Mouse (Mus musculus): ENCODE measurements at regions not wholly inside any gene's neighbourhood (a gene's known extent, or its start where the extent isn't known, plus 50 kb on each side); places are given as distances from the start of the nearest gene placed in this dataset.

- no peaks in the 10 kb centered on the region for H3K36me3 ChIP-seq (ENCODE audit: control insufficient read depth, insufficient read depth, low read length)
- DNase-seq (ENCODE audit: low spot score): no peak
- no peak overlapping the region for H3K9ac ChIP-seq (ENCODE audit: low read depth, low read length)
- no peak overlapping the region for H3K27ac ChIP-seq (ENCODE audit: low read depth, low read length)
- no peaks in the 10 kb centered on the region for H3K9me3 ChIP-seq (ENCODE audit: control insufficient read depth, low read length)
- H3K27me3 ChIP-seq (replicated peaks; ENCODE audit: control insufficient read depth, insufficient read depth, low read length): no peaks in the 10 kb centered on the region
- no peak for ATAC-seq (replicated peaks; ENCODE audit: low FRiP score)
- no peaks in the 10 kb centered on the region for H3K4me1 ChIP-seq (replicated peaks; ENCODE audit: control insufficient read depth, insufficient read depth, low read length)
- no peak overlapping the region for H3K4me3 ChIP-seq (ENCODE audit: low read depth, low read length)
- H3K4me2 ChIP-seq: no peak overlapping the region
- WGBS: 58% methylated on average over 1 of the region's 1 CpGs
These were observed 232.9 kb downstream of the 9330182O14Rik start for GRCm38 (mm10) chr15:40367026-40367425.

- Histone ChIP-seq H3K36me3 (ENCODE audit: control insufficient read depth, insufficient read depth, low read length) (no peaks in the 10 kb centered on the region), H3K27me3 (replicated peaks; ENCODE audit: control insufficient read depth, insufficient read depth, low read length) (no peaks in the 10 kb centered on the region), H3K9ac (ENCODE audit: low read depth, low read length) (no peak overlapping the region), H3K4me2 (no peak overlapping the region), H3K27ac (ENCODE audit: low read depth, low read length) (no peak overlapping the region), H3K9me3 (ENCODE audit: control insufficient read depth, low read length) (no peaks in the 10 kb centered on the region), H3K4me3 (ENCODE audit: low read depth, low read length) (no peak overlapping the region), H3K4me1 (replicated peaks; ENCODE audit: control insufficient read depth, insufficient read depth, low read length) (no peaks in the 10 kb centered on the region)
- WGBS: 74% methylated on average over 3 of the region's 3 CpGs
- ATAC-seq (replicated peaks; ENCODE audit: low FRiP score) (no peak), DNase-seq (ENCODE audit: low spot score) (no peak)
These were observed 234.6 kb downstream of the 9330182O14Rik start for GRCm38 (mm10) chr15:40368746-40369145.

- Histone ChIP-seq H3K27me3 (replicated peaks; ENCODE audit: control insufficient read depth, insufficient read depth, low read length) (no peaks in the 10 kb centered on the region), H3K9ac (ENCODE audit: low read depth, low read length) (no peak overlapping the region), H3K4me3 (ENCODE audit: low read depth, low read length) (no peak overlapping the region), H3K9me3 (ENCODE audit: control insufficient read depth, low read length) (no peaks in the 10 kb centered on the region), H3K27ac (ENCODE audit: low read depth, low read length) (no peak overlapping the region), H3K4me2 (no peak overlapping the region), H3K4me1 (replicated peaks; ENCODE audit: control insufficient read depth, insufficient read depth, low read length) (no peaks in the 10 kb centered on the region), H3K36me3 (ENCODE audit: control insufficient read depth, insufficient read depth, low read length) (no peaks in the 10 kb centered on the region)
- whole genome bisulfite sequencing: 89% methylated on average over 4 of the region's 4 CpGs
- ATAC-seq (replicated peaks; ENCODE audit: low FRiP score) (no peak), DNase-seq (ENCODE audit: low spot score) (no peak)
These were observed 237.3 kb downstream of the 9330182O14Rik start for GRCm38 (mm10) chr15:40371486-40371885.

- H3K4me2 ChIP-seq: no peak overlapping the region
- H3K36me3 ChIP-seq (ENCODE audit: control insufficient read depth, insufficient read depth, low read length): no peaks in the 10 kb centered on the region
- H3K27ac ChIP-seq (ENCODE audit: low read depth, low read length): no peak overlapping the region
- H3K27me3 ChIP-seq (replicated peaks; ENCODE audit: control insufficient read depth, insufficient read depth, low read length): no peaks in the 10 kb centered on the region
- H3K4me1 ChIP-seq (replicated peaks; ENCODE audit: control insufficient read depth, insufficient read depth, low read length): no peaks in the 10 kb centered on the region
- ATAC-seq (replicated peaks; ENCODE audit: low FRiP score) (no peak), DNase-seq (ENCODE audit: low spot score) (no peak)
- no peak overlapping the region for H3K9ac ChIP-seq (ENCODE audit: low read depth, low read length)
- no peak overlapping the region for H3K4me3 ChIP-seq (ENCODE audit: low read depth, low read length)
- WGBS: 68% methylated on average over 2 of the region's 2 CpGs
- no peaks in the 10 kb centered on the region for H3K9me3 ChIP-seq (ENCODE audit: control insufficient read depth, low read length)
These were observed 252.4 kb downstream of the 9330182O14Rik start for GRCm38 (mm10) chr15:40386526-40386925.

GRCm38 (mm10) chr15:40387746-40388145, 253.6 kb downstream of the 9330182O14Rik start:
- no peaks in the 10 kb centered on the region for H3K36me3 ChIP-seq (ENCODE audit: control insufficient read depth, insufficient read depth, low read length)
- H3K27ac ChIP-seq (ENCODE audit: low read depth, low read length): no peak overlapping the region
- DNase-seq (ENCODE audit: low spot score) (no peak), ATAC-seq (replicated peaks; ENCODE audit: low FRiP score) (no peak)
- H3K4me2 ChIP-seq: no peak overlapping the region
- WGBS: 76% methylated on average over 2 of the region's 2 CpGs
- no peaks in the 10 kb centered on the region for H3K9me3 ChIP-seq (ENCODE audit: control insufficient read depth, low read length)
- H3K4me3 ChIP-seq (ENCODE audit: low read depth, low read length): no peak overlapping the region
- H3K27me3 ChIP-seq (replicated peaks; ENCODE audit: control insufficient read depth, insufficient read depth, low read length): no peaks in the 10 kb centered on the region
- no peak overlapping the region for H3K9ac ChIP-seq (ENCODE audit: low read depth, low read length)
- no peaks in the 10 kb centered on the region for H3K4me1 ChIP-seq (replicated peaks; ENCODE audit: control insufficient read depth, insufficient read depth, low read length)

DNA sequence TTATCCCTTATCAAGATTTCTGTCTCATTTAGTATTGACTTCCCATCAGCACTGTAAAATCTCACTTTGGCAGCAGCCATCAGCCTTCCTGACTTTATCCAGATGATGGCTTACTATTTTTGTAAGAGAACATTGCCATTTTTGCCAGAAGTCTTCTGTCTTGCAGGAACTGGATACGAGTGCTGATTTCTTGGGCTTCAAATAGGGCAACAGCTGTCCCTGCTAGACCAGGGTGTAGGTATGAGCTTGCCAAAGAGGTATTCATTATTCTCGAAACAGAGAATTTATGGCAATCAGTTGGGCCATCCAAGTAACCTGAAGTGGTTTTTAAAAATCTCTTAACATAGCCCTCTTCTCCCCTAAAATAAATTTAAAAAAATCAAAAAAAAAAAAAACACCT, 254.6 kb downstream of the 9330182O14Rik start:
- H3K4me3 ChIP-seq (ENCODE audit: low read depth, low read length): no peak overlapping the region
- WGBS: 73% methylated on average over 2 of the region's 2 CpGs
- ATAC-seq (replicated peaks; ENCODE audit: low FRiP score) (no peak), DNase-seq (ENCODE audit: low spot score) (no peak)
- H3K9me3 ChIP-seq (ENCODE audit: control insufficient read depth, low read length): no peaks in the 10 kb centered on the region
- H3K27me3 ChIP-seq (replicated peaks; ENCODE audit: control insufficient read depth, insufficient read depth, low read length): no peaks in the 10 kb centered on the region
- no peaks in the 10 kb centered on the region for H3K36me3 ChIP-seq (ENCODE audit: control insufficient read depth, insufficient read depth, low read length)
- no peak overlapping the region for H3K4me2 ChIP-seq
- H3K4me1 ChIP-seq (replicated peaks; ENCODE audit: control insufficient read depth, insufficient read depth, low read length): no peaks in the 10 kb centered on the region
- H3K27ac ChIP-seq (ENCODE audit: low read depth, low read length): no peak overlapping the region
- H3K9ac ChIP-seq (ENCODE audit: low read depth, low read length): no peak overlapping the region

GRCm38 (mm10) chr15:40435156-40435555, 301.0 kb downstream of the 9330182O14Rik start:
- 87% methylated on average over 4 of the region's 4 CpGs for WGBS
- Histone ChIP-seq H3K9me3 (ENCODE audit: control insufficient read depth, low read length) (no peaks in the 10 kb centered on the region), H3K4me3 (ENCODE audit: low read depth, low read length) (no peak overlapping the region), H3K4me1 (replicated peaks; ENCODE audit: control insufficient read depth, insufficient read depth, low read length) (no peaks in the 10 kb centered on the region), H3K27ac (ENCODE audit: low read depth, low read length) (no peak overlapping the region), H3K9ac (ENCODE audit: low read depth, low read length) (no peak overlapping the region), H3K27me3 (replicated peaks; ENCODE audit: control insufficient read depth, insufficient read depth, low read length) (no peaks in the 10 kb centered on the region), H3K4me2 (no peak overlapping the region), H3K36me3 (ENCODE audit: control insufficient read depth, insufficient read depth, low read length) (no peaks in the 10 kb centered on the region)
- DNase-seq (ENCODE audit: low spot score) (no peak), ATAC-seq (replicated peaks; ENCODE audit: low FRiP score) (no peak)

GRCm38 (mm10) chr15:40436688-40437087, 302.5 kb downstream of the 9330182O14Rik start:
- H3K27ac ChIP-seq (ENCODE audit: low read depth, low read length): no peak overlapping the region
- no peak overlapping the region for H3K4me2 ChIP-seq
- DNase-seq (ENCODE audit: low spot score) (no peak), ATAC-seq (replicated peaks; ENCODE audit: low FRiP score) (no peak)
- 68% methylated on average over 3 of the region's 3 CpGs for WGBS
- H3K4me1 ChIP-seq (replicated peaks; ENCODE audit: control insufficient read depth, insufficient read depth, low read length): no peaks in the 10 kb centered on the region
- H3K9me3 ChIP-seq (ENCODE audit: control insufficient read depth, low read length): no peaks in the 10 kb centered on the region
- no peak overlapping the region for H3K4me3 ChIP-seq (ENCODE audit: low read depth, low read length)
- H3K36me3 ChIP-seq (ENCODE audit: control insufficient read depth, insufficient read depth, low read length): no peaks in the 10 kb centered on the region
- no peaks in the 10 kb centered on the region for H3K27me3 ChIP-seq (replicated peaks; ENCODE audit: control insufficient read depth, insufficient read depth, low read length)
- no peak overlapping the region for H3K9ac ChIP-seq (ENCODE audit: low read depth, low read length)

- ATAC-seq (replicated peaks; ENCODE audit: low FRiP score): 0 out of 2 replicates have a peak, but pooled peaks have one; percentile 10
- Histone ChIP-seq H3K4me2 (no peak overlapping the region), H3K4me3 (ENCODE audit: low read depth, low read length) (no peak overlapping the region), H3K9ac (ENCODE audit: low read depth, low read length) (no peak overlapping the region), H3K27ac (ENCODE audit: low read depth, low read length) (no peak overlapping the region), H3K27me3 (replicated peaks; ENCODE audit: control insufficient read depth, insufficient read depth, low read length) (no peaks in the 10 kb centered on the region), H3K36me3 (ENCODE audit: control insufficient read depth, insufficient read depth, low read length) (no peaks in the 10 kb centered on the region), H3K9me3 (ENCODE audit: control insufficient read depth, low read length) (no peaks in the 10 kb centered on the region), H3K4me1 (replicated peaks; ENCODE audit: control insufficient read depth, insufficient read depth, low read length) (no peaks in the 10 kb centered on the region)
- 84% methylated on average over 1 of the region's 1 CpGs for WGBS
- no peak for DNase-seq (ENCODE audit: low spot score)
These were observed 305.7 kb downstream of the 9330182O14Rik start for GRCm38 (mm10) chr15:40439827-40440226.
